Mouse (Mus musculus) left cerebral cortex, postnatal 10 days (tissue): ENCODE results near the gene Olfr819. TPM values are rescaled to one million over a fixed set of nuclear protein-coding genes. Genes with fewer than 3 reads are reported as not detected.
"Not testable (repeated sequence)": the region's sequence is repeated elsewhere in the genome, so short reads cannot be mapped to it uniquely, and the experiment has no call there.

ENCODE experiments used
- DNase-seq, 2 experiments: peaks; one replicate each; pipeline ENCODE4 v3.0.0; 2021 to 2022; ENCODE audit warnings: low spot score in 2 of 2, mixed read lengths in 1 of 2; ENCODE audit errors: extremely low spot score in 1 of 2
- intact Hi-C: fragments of 180-260 bp; cut with DNase I; formaldehyde crosslinking; loops from one replicate; pipeline ENCODE4 v1.15.1; 2025
- total RNA-seq, 2 experiments: library from RNA; stranded (reverse); gene quantifications; 2 replicates each; pipeline ENCODE4 v1.2.3; 2021

The Olfr819 gene
- total RNA-seq, result not detected

- DNase-seq, result not testable (repeated sequence)
Observed at GRCm38 (mm10) chr10:129967166-129967565, at the start of gene Olfr819. Gene Olfr819 (minus strand): TSS chr10:129967266.

GRCm38 (mm10) chr10:130012321-130012720 is 45.3 kb upstream of the Olfr819 start, which contains the start of gene Olfr820:
Gene Olfr820 (plus strand): TSS chr10:130012621.
- intact Hi-C loops, result no loop called here

More at GRCm38 (mm10) chr10:129967166-129967565, at the start of gene Olfr819:
- intact Hi-C loops, result not testable (repeated sequence)

GRCm38 (mm10) chr10:130005366-130005765 is 38.3 kb upstream of the Olfr819 start:
- DNase-seq, intact Hi-C loops: not testable (repeated sequence)

More at GRCm38 (mm10) chr10:130012321-130012720, 45.3 kb upstream of the Olfr819 start, which contains the start of gene Olfr820:
- no peak for DNase-seq

GRCm38 (mm10) chr10:130004104-130004503 is 37.0 kb upstream of the Olfr819 start:
- intact Hi-C loops, DNase-seq: not testable (repeated sequence)

GRCm38 (mm10) chr10:129984962-129985361 is 17.9 kb upstream of the Olfr819 start, which contains the start of gene Gm10310:
Gene Gm10310 (minus strand): TSS chr10:129985062.
- DNase-seq, intact Hi-C loops: not testable (repeated sequence)

GRCm38 (mm10) chr10:129981867-129982266 is 14.8 kb upstream of the Olfr819 start:
- DNase-seq, intact Hi-C loops: not testable (repeated sequence)

- DNase-seq, intact Hi-C loops: not testable (repeated sequence)
Observed at GRCm38 (mm10) chr10:129976040-129976439, 9.0 kb upstream of the Olfr819 start, which contains the start of gene Olfr247. Gene Olfr247 (minus strand): TSS chr10:129976140.

GRCm38 (mm10) chr10:129972994-129973393 is 5.9 kb upstream of the Olfr819 start:
- intact Hi-C loops, DNase-seq: not testable (repeated sequence)

- DNase-seq, intact Hi-C loops: not testable (repeated sequence)
Observed at GRCm38 (mm10) chr10:129966232-129966631, 834 bp downstream of the Olfr819 start.

- DNase-seq, result no peak
- intact Hi-C loops, result no loop called here
Observed at GRCm38 (mm10) chr10:129949000-129949399, 18.1 kb downstream of the Olfr819 start, which contains the start of gene Olfr818. Gene Olfr818 (minus strand): TSS chr10:129949100.

GRCm38 (mm10) chr10:129915497-129915896 is 51.6 kb downstream of the Olfr819 start, which contains the start of gene Olfr816:
Gene Olfr816 (minus strand): TSS chr10:129915597.
- no peak for DNase-seq
- intact Hi-C loops, result no loop called here

Other genes with a start within 250 kb of the Olfr819 start
- not detected for gene Olfr805, start 237.9 kb downstream of the Olfr819 start, total RNA-seq
- not detected for gene Olfr806, start 225.3 kb downstream of the Olfr819 start, total RNA-seq
- not detected for gene Olfr807, start 209.5 kb downstream of the Olfr819 start, total RNA-seq
- not detected for gene Olfr808, start 201.8 kb downstream of the Olfr819 start, total RNA-seq
- gene Olfr809, start 192.6 kb downstream of the Olfr819 start, total RNA-seq, result not detected
- not detected for gene Olfr810, start 172.3 kb downstream of the Olfr819 start, total RNA-seq
- gene Olfr811, start 162.9 kb downstream of the Olfr819 start, total RNA-seq, result not detected
- not detected for gene Olfr812, start 121.2 kb downstream of the Olfr819 start, total RNA-seq
- not detected for gene Olfr813, start 111.9 kb downstream of the Olfr819 start, total RNA-seq
- gene Olfr814, start 87.4 kb downstream of the Olfr819 start, total RNA-seq, result not detected
- gene Olfr815, start 61.4 kb downstream of the Olfr819 start, total RNA-seq, result not detected
- not detected for gene Olfr816, start 51.7 kb downstream of the Olfr819 start, total RNA-seq
- gene Olfr818, start 18.2 kb downstream of the Olfr819 start, total RNA-seq, result not detected
- gene Olfr247, start 8.9 kb upstream of the Olfr819 start, total RNA-seq, result not detected
- not detected for gene Gm10310, start 17.8 kb upstream of the Olfr819 start, total RNA-seq
- gene Olfr820, start 45.4 kb upstream of the Olfr819 start, total RNA-seq, result not detected
- not detected for gene Olfr821, start 63.1 kb upstream of the Olfr819 start, total RNA-seq
- gene Olfr822, start 103.9 kb upstream of the Olfr819 start, total RNA-seq, result not detected
- gene Olfr823, start 148.1 kb upstream of the Olfr819 start, total RNA-seq, result not detected
- not detected for gene Olfr824, start 162.7 kb upstream of the Olfr819 start, total RNA-seq
- not detected for gene Olfr825, start 199.5 kb upstream of the Olfr819 start, total RNA-seq
- not detected for gene Olfr826, start 216.9 kb upstream of the Olfr819 start, total RNA-seq
- not detected for gene Olfr827, start 247.1 kb upstream of the Olfr819 start, total RNA-seq